Mouse (Mus musculus): ENCODE results near the gene Klk4.

Klk4 gene

GRCm38 (mm10) chr7:43919559-43920451 lies 38.8 kb downstream of the Klk4 start:
- DNase-seq (ENCODE audit: low read depth) = peak; percentile 28

GRCm38 (mm10) chr7:43920582-43920981 lies 39.6 kb downstream of the Klk4 start:
- no peak for DNase-seq (ENCODE audit: low read depth)

DNA sequence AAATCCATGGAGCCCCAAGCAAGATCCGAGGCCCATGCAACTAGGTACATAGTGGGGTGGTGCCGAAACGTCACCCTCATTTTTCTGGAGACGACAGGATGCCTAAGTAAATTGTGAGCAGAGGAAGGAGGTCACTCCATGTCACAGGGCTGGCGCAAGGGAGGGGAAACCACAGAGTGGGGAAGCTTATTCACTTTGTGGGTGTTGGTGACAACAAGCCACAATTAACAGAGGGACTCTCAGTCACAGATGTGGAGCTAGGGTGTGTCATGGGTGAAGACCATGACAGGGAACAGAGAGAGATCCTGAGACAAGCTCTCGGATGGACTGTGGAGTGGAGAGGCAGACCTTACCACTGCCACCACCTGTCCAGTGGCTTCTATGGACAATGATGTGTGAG lies 40.1 kb downstream of the Klk4 start:
- DNase-seq (ENCODE audit: low read depth) = no peak

- DNase-seq (ENCODE audit: low read depth) = no peak
Observed at GRCm38 (mm10) chr7:43921941-43922340, 41.0 kb downstream of the Klk4 start.

- no peak for DNase-seq (ENCODE audit: low read depth)
Observed at GRCm38 (mm10) chr7:43925985-43926384, 45.0 kb downstream of the Klk4 start.

GRCm38 (mm10) chr7:43928521-43928920 lies 47.6 kb downstream of the Klk4 start:
- no peak for DNase-seq (ENCODE audit: low read depth)

DNA sequence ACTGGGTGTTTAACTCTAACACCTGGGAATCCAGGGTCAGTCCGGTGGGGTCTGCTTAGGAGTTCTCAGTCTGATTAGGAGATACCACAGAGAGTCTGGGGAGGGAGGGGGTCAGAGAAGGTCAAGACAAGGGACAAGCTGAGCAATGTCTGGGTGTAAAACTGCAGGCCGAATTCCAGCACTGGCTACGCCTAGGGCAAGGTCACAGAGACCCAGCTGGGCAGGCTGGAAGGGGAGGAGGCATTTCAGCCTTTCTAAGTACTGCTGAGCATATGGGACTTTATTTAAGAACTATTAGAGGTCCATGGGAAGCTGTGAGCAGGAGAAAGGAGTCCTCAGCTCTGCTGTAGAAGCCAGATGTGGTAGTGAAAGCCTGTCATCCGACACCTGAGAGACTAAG lies 51.4 kb downstream of the Klk4 start:
- no peak for DNase-seq (ENCODE audit: low read depth)

DNA sequence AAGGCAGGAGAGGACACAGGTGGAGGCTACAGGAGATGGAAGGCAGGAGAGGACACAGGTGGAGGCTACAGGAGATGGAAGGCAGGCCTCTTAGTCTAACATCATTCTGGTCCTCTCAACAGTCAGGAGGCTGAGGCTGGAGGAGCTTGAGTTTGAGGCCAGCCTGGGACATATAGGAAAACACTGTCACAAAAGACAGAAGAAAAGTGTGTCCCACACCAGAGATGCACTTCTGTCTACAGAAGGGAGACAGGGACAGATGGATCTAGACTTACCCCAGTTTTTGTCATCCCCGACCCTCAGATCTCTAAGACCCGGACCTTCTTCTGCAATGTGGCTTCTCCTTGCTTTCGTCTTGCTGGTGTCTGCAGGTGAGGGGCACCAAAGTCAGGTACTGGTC lies 52.5 kb downstream of the Klk4 start, which contains the start of gene Klk15:
TSS of gene Klk15 (plus strand) at position 301 of the 400 bp plus-strand sequence.
- no peak for DNase-seq (ENCODE audit: low read depth)

- no peak for DNase-seq (ENCODE audit: low read depth)
Observed at GRCm38 (mm10) chr7:43934747-43935146, 53.8 kb downstream of the Klk4 start.

Measured in c-Kit-positive CD71-positive TER-119-negative erythroid progenitor cells, embryonic 14.5 days (primary cell).